Mouse (Mus musculus) A20 (cell line): ENCODE data around the gene Sacm1l.
A peak's percentile ranks its signal among the peaks of the same experiment; 100 is the strongest.

ENCODE experiments used
- DNase-seq: peaks from one replicate; pipeline ENCODE4 v3.0.0-alpha.2; 2011; ENCODE audit warnings: low read depth, low spot score

The Sacm1l gene

GRCm38 (mm10) chr9:123529392-123530157 lies at the start of gene Sacm1l:
Gene Sacm1l, plus strand, starts transcription at chr9:123529759.
- peak; percentile 99 for DNase-seq

- DNase-seq = no peak
Measured at GRCm38 (mm10) chr9:123479876-123480252, 49.7 kb upstream of the Sacm1l start.

DNA sequence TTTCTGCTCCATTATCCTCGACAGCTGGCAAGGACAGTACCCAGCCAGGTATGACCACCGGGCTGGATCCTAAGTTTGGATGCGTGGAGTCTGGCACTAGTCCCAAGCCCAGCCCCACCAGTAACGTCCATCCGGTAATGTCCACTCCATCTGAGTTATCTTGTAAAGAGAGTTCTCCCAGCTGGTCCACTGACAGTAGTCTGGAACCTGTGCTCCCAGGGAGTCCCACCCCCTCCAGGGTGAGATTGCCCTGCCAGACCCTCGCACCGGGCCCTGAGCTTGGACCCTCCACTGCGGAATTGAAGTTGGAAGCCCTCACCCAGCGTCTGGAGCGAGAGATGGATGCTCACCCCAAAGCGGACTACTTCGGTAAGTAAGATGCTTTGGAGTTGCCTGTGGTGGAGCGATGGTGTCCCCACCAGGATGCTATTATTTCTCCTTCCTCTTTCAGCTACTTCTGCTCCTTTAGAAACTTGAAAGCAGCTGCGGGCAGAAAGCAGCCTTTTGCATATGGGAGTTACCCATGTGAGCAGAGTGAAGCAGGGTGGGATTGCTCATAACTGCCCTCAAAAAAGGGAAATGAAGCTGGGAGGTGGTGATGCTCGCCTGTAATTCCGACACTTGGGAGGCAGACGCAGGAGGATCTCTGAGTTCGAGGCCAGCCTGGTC lies 49.2 kb upstream of the Sacm1l start:
- DNase-seq = peak; percentile 93

DNA sequence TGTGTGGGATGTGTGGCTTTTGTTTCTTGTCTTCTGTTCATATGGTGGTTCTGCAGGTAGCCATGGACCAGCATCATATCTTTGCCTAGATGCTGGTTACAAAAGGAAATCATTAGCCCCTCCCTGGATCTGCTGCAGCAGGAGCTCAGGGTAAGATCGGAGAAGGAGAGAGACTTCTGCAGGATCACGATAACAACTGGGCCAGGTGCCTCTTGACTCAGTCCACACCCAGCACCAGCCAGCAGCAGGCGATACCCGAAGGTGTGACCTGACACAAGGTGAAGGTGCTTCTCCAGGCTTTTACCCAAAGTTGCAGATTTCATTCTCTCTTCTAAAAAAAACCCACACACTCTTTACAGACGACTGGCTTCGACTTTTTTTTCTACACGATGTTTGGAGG lies 48.4 kb upstream of the Sacm1l start:
- DNase-seq = peak; percentile 62

DNA sequence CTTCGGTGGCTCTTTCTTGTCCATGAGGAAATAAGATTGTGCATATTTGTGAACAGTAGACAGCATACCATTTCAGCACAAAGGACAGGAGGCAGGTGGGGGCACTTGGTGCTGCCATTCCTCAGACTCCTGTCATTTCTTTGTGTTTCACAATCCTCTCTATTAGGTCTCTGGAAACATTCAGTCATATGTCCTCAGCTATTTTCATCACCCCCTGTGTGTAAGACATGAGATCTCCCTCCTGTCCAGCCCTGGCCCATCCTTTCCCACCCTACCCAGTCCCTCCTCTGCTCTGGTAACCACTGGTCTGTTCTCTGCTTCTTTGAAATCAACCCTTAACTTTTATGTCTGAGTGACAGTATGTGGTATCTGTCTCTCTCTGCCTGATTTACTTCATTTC lies 46.0 kb upstream of the Sacm1l start:
- no peak for DNase-seq

DNA sequence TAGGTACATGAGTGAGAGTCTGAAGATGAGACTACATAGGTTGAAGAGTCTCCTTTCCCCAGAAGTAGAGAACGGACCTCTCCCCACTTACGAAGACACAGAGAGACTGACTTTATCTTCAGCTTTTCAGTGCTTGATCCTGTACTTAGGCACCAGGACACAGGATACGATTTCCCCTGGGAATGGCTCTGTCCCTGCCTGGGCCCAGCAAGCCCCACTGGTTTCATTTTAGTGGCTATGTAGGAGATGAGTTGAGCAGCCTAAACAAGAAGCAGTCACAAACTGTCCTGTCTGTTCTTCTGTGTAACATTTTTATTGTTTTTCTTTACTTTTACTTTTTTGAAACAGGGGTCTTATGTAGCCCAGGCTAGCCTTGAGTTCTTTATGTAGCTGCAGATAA lies 44.7 kb upstream of the Sacm1l start:
- DNase-seq = no peak

GRCm38 (mm10) chr9:123485561-123485960 lies 44.0 kb upstream of the Sacm1l start:
- DNase-seq = no peak

DNA sequence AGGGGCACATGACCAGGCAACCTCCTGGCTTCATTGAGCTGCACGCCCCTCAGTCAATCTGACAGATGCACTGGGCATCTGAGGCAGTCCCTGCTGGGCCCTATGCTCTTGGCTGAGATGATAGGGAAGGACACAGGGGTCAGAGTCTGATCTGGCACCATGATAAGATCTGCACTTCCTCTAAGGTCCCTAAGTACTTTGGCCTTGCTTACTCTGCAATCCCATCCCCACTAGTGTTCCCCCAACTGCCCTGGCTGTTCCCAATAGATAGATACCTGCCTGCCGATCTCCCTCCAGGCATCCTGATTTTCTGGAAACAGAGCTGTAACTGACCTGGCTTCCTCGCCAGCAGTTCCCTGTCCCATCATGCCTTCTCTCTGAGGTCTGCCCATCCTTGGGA lies 42.9 kb upstream of the Sacm1l start:
- DNase-seq = no peak

DNA sequence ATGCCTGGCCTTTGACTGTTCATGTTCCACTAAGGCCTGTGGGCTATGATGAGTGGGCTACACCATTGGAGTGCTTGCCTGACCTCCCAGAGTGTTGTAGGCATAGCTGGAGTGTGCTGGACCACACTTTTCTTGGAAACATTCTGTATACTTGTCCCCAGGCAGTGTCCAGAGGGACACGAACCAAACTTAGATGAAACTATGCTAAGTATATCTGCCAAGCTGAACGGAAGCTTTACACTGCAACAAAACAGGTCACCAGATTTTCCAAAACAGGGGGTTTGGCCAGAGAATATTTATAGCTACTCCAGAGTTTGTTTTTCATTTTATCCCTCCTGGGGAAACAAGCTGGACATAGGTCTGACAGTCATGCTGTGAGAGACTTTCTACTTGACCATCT lies 40.5 kb upstream of the Sacm1l start:
- DNase-seq = no peak

DNA sequence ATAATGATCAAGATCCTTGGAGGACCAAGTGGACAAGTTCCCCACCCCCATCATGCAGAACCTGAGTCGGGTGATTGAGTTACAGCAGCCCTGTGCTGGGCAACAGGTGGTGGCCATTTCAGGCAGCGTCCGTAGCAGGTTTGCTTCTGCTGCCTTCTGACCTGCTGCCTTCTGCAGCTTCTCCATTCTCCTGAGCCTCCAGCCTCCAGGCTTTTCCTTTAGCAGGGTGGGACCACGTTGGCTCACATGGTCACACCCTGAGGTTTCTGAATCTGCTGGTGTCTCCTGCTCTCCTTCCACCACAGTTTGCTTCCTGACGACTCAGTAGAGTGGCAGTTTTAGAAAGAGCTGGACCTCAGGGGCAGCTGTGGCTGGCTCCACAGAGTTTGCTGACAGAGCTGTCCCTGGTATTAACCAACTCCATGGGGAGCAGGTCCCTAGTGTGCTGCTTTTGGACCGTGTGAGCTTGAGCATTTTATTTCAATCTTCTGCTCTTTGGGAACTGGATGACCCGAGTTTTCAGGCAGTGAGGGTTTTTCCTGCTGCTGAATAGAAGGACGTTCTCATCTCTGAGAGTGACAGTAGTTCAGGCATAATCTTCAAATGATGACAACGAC lies 39.7 kb upstream of the Sacm1l start:
- no peak for DNase-seq

DNA sequence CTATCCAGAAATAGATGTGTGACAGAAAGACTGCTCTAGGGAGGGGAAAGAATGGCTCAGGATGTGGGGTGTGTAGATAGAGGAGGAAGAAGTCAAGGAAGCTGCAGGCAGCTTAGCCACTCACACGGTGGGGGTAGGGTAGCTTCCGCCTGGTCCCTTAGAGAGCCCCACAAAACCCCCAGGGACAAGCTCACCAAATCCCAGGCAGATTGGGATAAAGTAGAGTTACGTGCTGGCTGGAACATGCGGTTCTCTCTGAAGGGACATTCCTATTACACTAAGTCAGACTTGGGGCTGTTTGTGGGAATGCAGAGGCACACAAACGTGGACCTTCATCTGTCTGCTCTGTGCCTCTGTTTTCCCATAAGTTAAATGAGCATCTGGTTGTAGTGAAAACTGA lies 38.6 kb upstream of the Sacm1l start:
- DNase-seq = no peak

GRCm38 (mm10) chr9:123491917-123492585 lies 37.5 kb upstream of the Sacm1l start:
- no peak for DNase-seq

DNA sequence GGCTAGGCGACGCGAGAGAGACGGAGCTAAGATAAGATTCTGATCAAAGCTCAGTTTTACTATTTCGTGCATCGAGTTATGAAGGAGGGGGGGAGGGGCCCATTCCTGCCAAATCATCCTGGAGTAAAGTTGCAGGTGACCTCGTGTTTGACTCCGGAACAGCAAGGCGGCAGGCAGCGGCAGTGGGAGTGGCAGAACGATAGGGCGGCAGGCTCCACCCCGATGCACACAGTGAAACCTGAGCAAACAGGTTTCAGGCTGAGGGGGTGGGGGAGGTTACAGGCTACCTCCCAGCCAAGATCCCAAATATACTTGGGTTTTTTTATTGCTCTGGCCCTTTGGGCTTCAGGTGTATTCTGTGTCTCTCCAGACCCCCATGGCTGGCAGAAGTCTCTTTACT lies 32.9 kb upstream of the Sacm1l start:
- DNase-seq = no peak

DNA sequence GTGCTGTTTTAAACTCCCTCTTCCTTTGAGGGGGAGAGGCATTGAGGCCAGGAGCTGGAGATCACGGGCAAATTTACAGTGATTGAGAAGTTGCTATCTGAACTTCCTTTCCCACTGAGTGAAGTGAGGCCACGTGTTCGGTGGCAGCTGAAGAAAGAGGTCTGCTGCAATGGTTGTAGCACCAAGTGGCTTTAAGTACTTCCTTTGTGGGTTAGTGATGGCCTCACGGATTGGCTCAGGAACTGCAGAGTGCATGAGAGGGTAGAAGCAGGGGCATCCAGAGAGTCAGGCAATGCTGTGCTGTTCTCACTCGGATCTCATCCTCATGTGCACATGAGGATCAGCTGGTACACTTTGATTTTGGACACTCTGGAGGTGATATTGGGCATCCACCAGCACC lies 31.7 kb upstream of the Sacm1l start:
- no peak for DNase-seq

GRCm38 (mm10) chr9:123500480-123500879 lies 29.1 kb upstream of the Sacm1l start:
- no peak for DNase-seq

- DNase-seq = peak; percentile 79
Measured at GRCm38 (mm10) chr9:123503171-123503834, 26.3 kb upstream of the Sacm1l start.

- peak; percentile 78 for DNase-seq
Measured at GRCm38 (mm10) chr9:123504325-123504724, 25.2 kb upstream of the Sacm1l start.

GRCm38 (mm10) chr9:123505598-123505997 lies 24.0 kb upstream of the Sacm1l start:
- no peak for DNase-seq

- no peak for DNase-seq
Measured at GRCm38 (mm10) chr9:123506270-123507146, 23.1 kb upstream of the Sacm1l start.

GRCm38 (mm10) chr9:123507380-123507779 lies 22.2 kb upstream of the Sacm1l start:
- DNase-seq = no peak

DNA sequence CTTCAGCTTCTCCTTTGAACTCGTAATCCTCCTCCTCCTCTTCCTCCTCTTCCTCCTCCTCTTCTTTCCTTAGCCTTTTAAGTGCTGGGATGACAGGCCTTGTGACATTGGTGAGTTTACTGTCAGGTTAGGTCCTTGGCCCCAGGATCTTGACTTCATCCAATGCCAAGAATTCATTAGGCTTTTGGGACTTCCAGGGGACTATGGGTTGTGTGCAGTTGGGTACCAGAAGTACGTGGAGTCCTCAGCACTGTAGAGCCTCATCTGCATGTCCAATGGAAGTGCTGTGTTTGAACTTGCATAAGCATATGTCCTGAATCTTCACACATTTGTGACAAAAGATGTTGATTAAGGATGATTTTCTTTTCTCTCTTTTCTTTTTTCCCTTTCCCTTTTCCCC lies 20.6 kb upstream of the Sacm1l start:
- no peak for DNase-seq
